Mouse (Mus musculus): ENCODE data around the gene Jup. TPM values are rescaled to one million over a fixed set of nuclear protein-coding genes. Genes with fewer than 3 reads are reported as not detected.
A peak's percentile ranks its signal among the peaks of the same experiment; 100 is the strongest.

The Jup gene
- polyA plus RNA-seq, 1 experiment from 2014 or later = 234 TPM

- TF ChIP-seq EP300 (optimal IDR thresholded peaks at IDR 0.05) = no peak
- TF ChIP-seq CTCF (IDR thresholded peaks at IDR 0.05; ENCODE audit: low read depth) = no peak
- DNase-seq (ENCODE audit: low spot score) (no peak), ATAC-seq (ENCODE audit: low FRiP score, low TSS enrichment) (no peak)
- H3K9me3 ChIP-seq (ENCODE audit: control insufficient read depth, low read length) = no peaks in the 10 kb centered on the region
- no peaks in the 10 kb centered on the region for H3K27me3 ChIP-seq (ENCODE audit: control insufficient read depth, insufficient read depth, low read length)
- 0 out of 2 replicates have a peak overlapping the region, but pooled peaks have one; percentile 70 for H3K27ac ChIP-seq (replicated peaks)
- WGBS = 77% methylated on average over 7 of the region's 7 CpGs
- no peak overlapping the region for H3K4me3 ChIP-seq (ENCODE audit: low read depth, low read length)
- no peak overlapping the region for H3K9ac ChIP-seq (ENCODE audit: low read length)
- H3K4me1 ChIP-seq (replicated peaks; ENCODE audit: control insufficient read depth, insufficient read depth) = peaks cover 49% of the 10 kb centered on the region
- H3K36me3 ChIP-seq (ENCODE audit: control insufficient read depth, insufficient read depth, low read length) = no peaks in the 10 kb centered on the region; the same call in 1 of the 2 replicates
- peak overlapping the region; percentile 14; the same call in 1 of the 2 replicates for H3K4me2 ChIP-seq (replicated peaks; ENCODE audit: low read depth)
These were observed 5.6 kb downstream of the Jup start for GRCm38 (mm10) chr11:100391884-100392345.

DNA sequence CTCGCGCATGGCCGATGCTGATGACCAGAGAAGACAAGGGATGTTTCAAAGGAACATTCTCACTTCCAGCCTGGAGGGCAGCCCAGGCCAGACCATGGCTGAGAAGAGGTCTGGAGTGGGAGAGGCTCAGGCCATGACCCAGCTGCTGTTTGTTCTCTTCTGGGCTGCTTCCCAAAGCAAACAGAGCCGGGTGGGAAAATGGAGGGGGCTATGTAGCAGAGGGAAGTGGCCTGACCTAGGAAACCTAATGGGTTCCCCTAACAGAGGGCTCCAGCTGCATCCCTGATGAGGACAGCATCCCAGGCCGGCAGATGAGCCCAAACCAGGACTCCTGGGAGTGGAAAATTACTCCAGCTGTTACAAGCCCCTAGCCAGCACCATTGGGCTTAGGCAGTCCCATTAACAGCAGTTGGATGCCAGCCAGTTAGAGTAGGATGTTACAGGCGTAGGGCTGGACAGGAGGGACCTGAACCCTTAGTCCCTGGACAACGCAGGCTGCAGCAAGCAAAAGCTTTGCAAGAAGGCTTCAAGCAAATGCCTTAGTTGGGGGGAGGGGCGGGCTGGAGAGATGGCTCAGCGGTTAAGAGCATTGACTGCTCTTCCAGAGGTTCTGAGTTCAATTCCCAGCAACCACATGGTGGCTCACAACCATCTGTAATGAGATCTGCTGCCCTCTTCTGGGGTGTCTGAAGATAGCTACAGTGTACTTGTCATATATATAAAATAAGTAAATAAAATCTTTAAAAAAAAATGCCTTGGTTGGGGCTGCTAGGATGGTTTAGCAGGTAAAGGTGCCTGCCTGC, 6.3 kb downstream of the Jup start:
- Histone ChIP-seq H3K27me3 (ENCODE audit: control insufficient read depth, insufficient read depth, low read length) (no peaks in the 10 kb centered on the region), H3K9ac (ENCODE audit: low read length) (peak overlapping the region; percentile 27; the same call in 1 of the 2 replicates), H3K4me3 (ENCODE audit: low read depth, low read length) (no peak overlapping the region), H3K36me3 (ENCODE audit: control insufficient read depth, insufficient read depth, low read length) (no peaks in the 10 kb centered on the region; the same call in 1 of the 2 replicates), H3K27ac (replicated peaks) (peak overlapping the region; percentile 85), H3K9me3 (ENCODE audit: control insufficient read depth, low read length) (no peaks in the 10 kb centered on the region), H3K4me2 (replicated peaks; ENCODE audit: low read depth) (peak overlapping the region; percentile 27; the same call in 1 of the 2 replicates), H3K4me1 (replicated peaks; ENCODE audit: control insufficient read depth, insufficient read depth) (peaks cover 51% of the 10 kb centered on the region)
- WGBS = 28% methylated on average over 9 of the region's 9 CpGs
- TF ChIP-seq CTCF (IDR thresholded peaks at IDR 0.05; ENCODE audit: low read depth) (peak; percentile 45), EP300 (optimal IDR thresholded peaks at IDR 0.05) (no peak)
- DNase-seq (ENCODE audit: low spot score) (peak; percentile 80), ATAC-seq (ENCODE audit: low FRiP score, low TSS enrichment) (peak; percentile 41; the same call in 1 of the 2 replicates)

- Histone ChIP-seq H3K4me3 (ENCODE audit: low read depth, low read length) (no peak overlapping the region), H3K36me3 (ENCODE audit: control insufficient read depth, insufficient read depth, low read length) (peaks cover 11% of the 10 kb centered on the region), H3K9me3 (ENCODE audit: control insufficient read depth, low read length) (no peaks in the 10 kb centered on the region), H3K27me3 (ENCODE audit: control insufficient read depth, insufficient read depth, low read length) (no peaks in the 10 kb centered on the region), H3K9ac (ENCODE audit: low read length) (peak overlapping the region; percentile 27; the same call in 1 of the 2 replicates), H3K4me1 (replicated peaks; ENCODE audit: control insufficient read depth, insufficient read depth) (peaks cover 50% of the 10 kb centered on the region), H3K27ac (replicated peaks) (peak overlapping the region; percentile 85), H3K4me2 (replicated peaks; ENCODE audit: low read depth) (peak overlapping the region; percentile 27; the same call in 1 of the 2 replicates)
- WGBS = 38% methylated on average over 8 of the region's 8 CpGs
- no peak for ATAC-seq (ENCODE audit: low FRiP score, low TSS enrichment)
- no peak for TF ChIP-seq CTCF (IDR thresholded peaks at IDR 0.05; ENCODE audit: low read depth)
- no peak for TF ChIP-seq EP300 (optimal IDR thresholded peaks at IDR 0.05)
- DNase-seq (ENCODE audit: low spot score) = no peak
These were observed 7.6 kb downstream of the Jup start for GRCm38 (mm10) chr11:100389931-100390445.

DNA sequence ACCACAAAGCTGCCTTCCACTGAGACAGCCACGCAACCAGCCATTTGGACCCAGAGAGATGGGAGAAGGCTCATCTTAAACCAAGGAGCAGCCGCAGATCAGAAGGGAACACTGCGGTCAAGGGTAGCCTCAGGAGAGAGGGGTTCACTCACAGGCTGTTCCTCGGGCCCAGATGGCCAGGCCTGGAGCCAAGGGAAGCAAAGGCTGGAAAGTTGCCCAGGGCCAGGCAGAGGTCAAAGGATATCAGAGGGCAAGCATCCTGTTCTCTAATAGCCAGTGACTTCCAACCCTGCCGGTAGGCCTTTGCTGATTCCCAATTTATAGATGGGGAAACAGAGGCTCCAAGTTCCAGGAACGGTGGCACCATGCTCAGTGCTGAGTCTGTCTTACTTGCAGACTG, 9.0 kb downstream of the Jup start:
- ATAC-seq (ENCODE audit: low FRiP score, low TSS enrichment) (no peak), DNase-seq (ENCODE audit: low spot score) (no peak)
- no peaks in the 10 kb centered on the region for H3K27me3 ChIP-seq (ENCODE audit: control insufficient read depth, insufficient read depth, low read length)
- no peaks in the 10 kb centered on the region for H3K9me3 ChIP-seq (ENCODE audit: control insufficient read depth, low read length)
- H3K4me3 ChIP-seq (ENCODE audit: low read depth, low read length) = no peak overlapping the region
- TF ChIP-seq CTCF (IDR thresholded peaks at IDR 0.05; ENCODE audit: low read depth) = no peak
- no peak for TF ChIP-seq EP300 (optimal IDR thresholded peaks at IDR 0.05)
- peaks cover 16% of the 10 kb centered on the region for H3K36me3 ChIP-seq (ENCODE audit: control insufficient read depth, insufficient read depth, low read length)
- peak overlapping the region; percentile 23 for H3K9ac ChIP-seq (ENCODE audit: low read length)
- peak overlapping the region; percentile 93 for H3K27ac ChIP-seq (replicated peaks)
- no peak overlapping the region; the same call in 1 of the 2 replicates for H3K4me2 ChIP-seq (replicated peaks; ENCODE audit: low read depth)
- 57% methylated on average over 6 of the region's 6 CpGs for WGBS
- H3K4me1 ChIP-seq (replicated peaks; ENCODE audit: control insufficient read depth, insufficient read depth) = peaks cover 42% of the 10 kb centered on the region

DNA sequence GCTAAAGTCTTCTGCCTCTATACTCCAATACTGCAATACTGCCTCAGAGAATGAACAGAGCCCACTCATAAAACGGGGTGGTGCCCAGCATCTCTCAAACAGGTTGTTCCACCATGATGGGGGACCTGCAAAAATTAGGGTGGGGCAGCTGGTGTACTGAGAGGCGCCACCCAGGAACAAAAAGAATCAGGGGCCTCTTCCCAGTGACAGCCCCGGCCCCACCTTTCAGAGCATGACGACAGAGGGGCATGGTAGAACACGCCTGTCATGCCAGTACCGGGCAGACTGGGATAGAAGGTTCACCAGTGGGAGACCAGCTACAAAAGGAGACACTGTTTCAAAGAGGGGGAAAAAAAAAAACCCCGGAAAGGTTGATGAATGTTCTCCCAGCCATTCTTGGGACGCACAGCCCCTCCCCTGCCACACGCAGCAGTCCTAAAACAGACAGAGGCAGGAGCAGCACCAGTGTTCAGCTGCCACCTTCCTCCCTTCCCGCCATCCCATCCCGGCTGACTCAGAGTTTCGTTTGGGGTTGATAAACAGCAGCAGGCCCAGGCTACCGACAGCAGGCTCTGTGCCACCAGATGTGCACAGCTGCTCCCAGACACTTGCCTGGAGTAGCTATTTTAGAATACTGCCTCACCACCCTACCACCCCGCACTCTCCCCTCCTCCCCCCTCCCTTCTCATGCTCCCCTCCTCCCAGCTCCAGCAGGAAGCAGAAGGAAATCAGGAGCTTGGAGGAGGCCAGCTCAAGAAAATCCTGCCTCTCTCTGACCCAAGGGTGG, 9.8 kb downstream of the Jup start:
- DNase-seq (ENCODE audit: low spot score) (peak; percentile 75), ATAC-seq (ENCODE audit: low FRiP score, low TSS enrichment) (peak; percentile 41; the same call in 1 of the 2 replicates)
- no peaks in the 10 kb centered on the region for H3K9me3 ChIP-seq (ENCODE audit: control insufficient read depth, low read length)
- H3K4me1 ChIP-seq (replicated peaks; ENCODE audit: control insufficient read depth, insufficient read depth) = peaks cover 39% of the 10 kb centered on the region
- H3K27ac ChIP-seq (replicated peaks) = peak overlapping the region; percentile 93
- 15% methylated on average over 14 of the region's 14 CpGs for WGBS
- TF ChIP-seq CTCF (IDR thresholded peaks at IDR 0.05; ENCODE audit: low read depth) = no peak
- peak; percentile 72 for TF ChIP-seq EP300 (optimal IDR thresholded peaks at IDR 0.05)
- H3K4me3 ChIP-seq (ENCODE audit: low read depth, low read length) = peak overlapping the region; percentile 4; the same call in 1 of the 2 replicates
- H3K9ac ChIP-seq (ENCODE audit: low read length) = peak overlapping the region; percentile 23; the same call in 1 of the 2 replicates
- peaks cover 20% of the 10 kb centered on the region for H3K36me3 ChIP-seq (ENCODE audit: control insufficient read depth, insufficient read depth, low read length)
- H3K4me2 ChIP-seq (replicated peaks; ENCODE audit: low read depth) = peak overlapping the region; percentile 35
- no peaks in the 10 kb centered on the region for H3K27me3 ChIP-seq (ENCODE audit: control insufficient read depth, insufficient read depth, low read length)
